Mouse (Mus musculus) liver, postnatal 0 days (tissue): Measurements from ENCODE around the gene Clasp1. TPM values are rescaled to one million over a fixed set of nuclear protein-coding genes. Genes with fewer than 3 reads are reported as not detected.

Experiments used
- ATAC-seq: fragments of 200-750 bp; cut with Nextera tagmentation; 2 replicates; pipeline ENCODE4 v1.8.0; 2017; ENCODE audit warnings: mild to moderate bottlenecking, moderate library complexity
- DNase-seq: peaks from one replicate; pipeline ENCODE4 v3.0.0-alpha.2; 2016
- H3K27ac ChIP-seq: fragments of 300-500 bp; sonication (generic); 2 replicates; pipeline ENCODE4 v1.5.1; 2014; ENCODE audit warnings: antibody characterized with exemption, moderate library complexity, mild to moderate bottlenecking, low read depth
- H3K27me3 ChIP-seq: fragments of 300-500 bp; sonication (generic); 2 replicates; pipeline ENCODE4 v1.6.1; 2014; ENCODE audit warnings: low read length, control low read depth, mixed read lengths; ENCODE audit not compliant: insufficient read depth
- H3K36me3 ChIP-seq: fragments of 300-500 bp; sonication (generic); replicated peaks from 2 replicates; pipeline ENCODE4 v1.6.1; 2014; ENCODE audit warnings: mild to moderate bottlenecking, control low read depth, low read length, moderate library complexity, mixed read lengths; ENCODE audit not compliant: insufficient read depth
- H3K4me1 ChIP-seq: fragments of 300-500 bp; sonication (generic); 2 replicates; pipeline ENCODE4 v1.6.1; 2014; ENCODE audit warnings: antibody characterized with exemption, mild to moderate bottlenecking, control low read depth; ENCODE audit not compliant: insufficient read depth
- H3K4me2 ChIP-seq: fragments of 300-500 bp; sonication (generic); 2 replicates; pipeline ENCODE4 v1.6.1; 2014; ENCODE audit warnings: low read depth, mild to moderate bottlenecking, low read length, moderate library complexity, mixed read lengths
- H3K4me3 ChIP-seq: fragments of 300-500 bp; sonication (generic); 2 replicates; pipeline ENCODE4 v1.5.1; 2014; ENCODE audit warnings: low read depth, low read length
- H3K9ac ChIP-seq: fragments of 300-500 bp; sonication (generic); replicated peaks from 2 replicates; pipeline ENCODE4 v1.6.1; 2014; ENCODE audit warnings: mild to moderate bottlenecking, moderate library complexity
- H3K9me3 ChIP-seq: fragments of 300-500 bp; sonication (generic); 2 replicates; pipeline ENCODE4 v1.6.1; 2016; ENCODE audit warnings: mild to moderate bottlenecking, control low read depth, low read length, mixed read lengths
- CTCF ChIP-seq: sonication (generic); IDR thresholded peaks from 2 replicates; pipeline ENCODE4 v1.5.1; 2016; ENCODE audit warnings: antibody characterized with exemption, low read depth
- EP300 ChIP-seq: IDR thresholded peaks from 2 replicates; pipeline ENCODE4 v1.6.1; 2016; ENCODE audit warnings: antibody characterized with exemption, low read depth, mild to moderate bottlenecking
- WGBS: fragments of 180-500 bp; shearing (Covaris S2); extraction: QIAGEN DNeasy Blood & Tissue Kit; methylation state at CpG from one replicate; pipeline ENCODE4 v1.1.7; 2014; ENCODE audit not compliant: insufficient replicate concordance; 5-methylcytosine and 5-hydroxymethylcytosine counted together
- polyA plus RNA-seq: library from polyadenylated mRNA; unstranded; fragments of >200 nt; fragmentation: Nextera tagmentation; extraction: Ambion mirVana; gene quantifications from 2 replicates; pipeline ENCODE4 v1.2.1, GENCODE M21; 2015

The Clasp1 gene
- polyA plus RNA-seq, 1 experiment from 2014 or later = 6.4 TPM

DNA sequence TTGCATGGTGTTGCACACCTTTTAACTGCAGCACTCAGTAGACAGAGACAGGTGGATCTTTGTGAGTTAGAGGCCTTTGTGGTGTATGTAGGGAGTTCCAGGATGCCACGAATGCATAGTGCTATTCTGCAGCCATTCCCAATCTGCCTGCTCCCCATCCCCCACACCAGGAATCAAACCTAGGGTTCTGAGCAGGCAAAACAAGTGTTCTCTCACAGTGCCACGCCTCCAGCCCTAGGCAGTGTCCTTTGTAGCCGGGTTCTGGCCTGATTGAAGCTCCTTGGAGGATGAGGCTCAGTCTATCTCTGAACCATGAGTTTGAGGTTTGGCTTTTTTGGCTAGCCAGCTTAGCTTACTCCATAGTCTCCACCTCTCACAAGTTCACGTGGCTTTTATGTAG lies 256.8 kb downstream of the Clasp1 start:
- ATAC-seq = no peak
- Histone ChIP-seq H3K9me3 (no peaks in the 10 kb centered on the region), H3K9ac (no peak overlapping the region), H3K27ac (no peak overlapping the region), H3K36me3 (no peaks in the 10 kb centered on the region), H3K27me3 (no peaks in the 10 kb centered on the region), H3K4me2 (no peak overlapping the region), H3K4me3 (no peak overlapping the region), H3K4me1 (peaks cover 3% of the 10 kb centered on the region)
- DNase-seq = no peak
- 59% methylated on average over 4 of the region's 4 CpGs for WGBS
- TF ChIP-seq EP300 (no peak), CTCF (no peak)

- ATAC-seq (no peak), DNase-seq (no peak)
- Histone ChIP-seq H3K27me3 (no peaks in the 10 kb centered on the region), H3K9me3 (no peaks in the 10 kb centered on the region), H3K4me1 (peaks cover 3% of the 10 kb centered on the region), H3K27ac (no peak overlapping the region), H3K4me2 (no peak overlapping the region), H3K36me3 (no peaks in the 10 kb centered on the region), H3K9ac (no peak overlapping the region), H3K4me3 (no peak overlapping the region)
- TF ChIP-seq EP300 (no peak), CTCF (no peak)
- WGBS = 36% methylated on average over 3 of the region's 3 CpGs
Measured at GRCm38 (mm10) chr1:118648015-118648414, 259.2 kb downstream of the Clasp1 start.

- TF ChIP-seq EP300 = no peak
- 65% methylated on average over 9 of the region's 9 CpGs for WGBS
- Histone ChIP-seq H3K4me1 (peaks cover 3% of the 10 kb centered on the region), H3K4me2 (no peak overlapping the region), H3K9me3 (no peaks in the 10 kb centered on the region), H3K27ac (no peak overlapping the region), H3K36me3 (no peaks in the 10 kb centered on the region), H3K4me3 (no peak overlapping the region), H3K9ac (no peak overlapping the region), H3K27me3 (no peaks in the 10 kb centered on the region)
- DNase-seq = no peak
- peak; percentile 38; the same call in 1 of the 2 replicates for ATAC-seq
Measured at GRCm38 (mm10) chr1:118649933-118650770, 261.3 kb downstream of the Clasp1 start.

DNA sequence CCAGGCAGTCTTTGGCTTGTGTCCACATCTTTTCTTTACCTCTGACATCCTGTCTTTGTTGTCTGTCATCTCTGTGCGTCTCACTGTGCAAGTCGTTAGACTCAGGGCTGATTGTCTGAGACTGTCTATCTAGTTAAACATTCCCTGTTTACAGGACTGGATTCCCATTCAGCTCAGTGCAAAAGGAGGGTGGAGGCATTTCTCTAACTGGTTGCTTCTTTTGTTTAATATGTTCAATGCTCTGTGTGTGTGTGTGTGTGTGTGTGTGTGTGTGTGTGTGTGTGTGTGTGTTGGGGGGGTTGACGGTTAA lies 261.9 kb downstream of the Clasp1 start:
- H3K9ac ChIP-seq = no peak overlapping the region
- no peaks in the 10 kb centered on the region for H3K9me3 ChIP-seq
- no peak overlapping the region for H3K4me3 ChIP-seq
- TF ChIP-seq EP300 = no peak
- TF ChIP-seq CTCF = no peak
- DNase-seq (no peak), ATAC-seq (no peak)
- no peaks in the 10 kb centered on the region for H3K27me3 ChIP-seq
- 49% methylated on average over 3 of the region's 3 CpGs for WGBS
- no peak overlapping the region for H3K27ac ChIP-seq
- H3K4me1 ChIP-seq = peaks cover under 1% of the 10 kb centered on the region
- H3K36me3 ChIP-seq = no peaks in the 10 kb centered on the region
- H3K4me2 ChIP-seq = no peak overlapping the region

DNA sequence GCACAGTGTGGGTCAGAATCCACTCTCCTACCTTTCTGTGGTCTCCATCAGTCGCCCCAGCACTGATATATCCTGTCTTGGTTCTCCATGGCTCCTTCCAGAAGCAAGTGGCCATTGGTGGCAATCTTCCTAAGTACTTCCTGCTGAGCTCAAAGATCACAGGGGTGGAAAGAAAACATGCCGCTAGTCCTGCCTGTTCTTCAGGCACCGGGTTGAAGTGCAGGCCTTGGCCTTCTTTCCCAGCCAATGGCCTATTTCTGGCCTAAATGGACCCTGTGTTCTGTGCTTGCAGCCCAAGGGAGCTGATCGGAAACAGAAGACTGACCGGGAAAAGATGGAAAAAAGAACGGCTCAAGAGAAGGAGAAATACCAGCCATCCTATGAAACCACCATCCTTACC lies 269.9 kb downstream of the Clasp1 start:
- DNase-seq (no peak), ATAC-seq (no peak)
- WGBS = 61% methylated on average over 6 of the region's 6 CpGs
- TF ChIP-seq CTCF (no peak), EP300 (no peak)
- Histone ChIP-seq H3K27ac (no peak overlapping the region), H3K4me1 (no peaks in the 10 kb centered on the region), H3K9ac (no peak overlapping the region), H3K4me2 (no peak overlapping the region), H3K9me3 (no peaks in the 10 kb centered on the region), H3K4me3 (no peak overlapping the region), H3K27me3 (no peaks in the 10 kb centered on the region), H3K36me3 (no peaks in the 10 kb centered on the region)

DNA sequence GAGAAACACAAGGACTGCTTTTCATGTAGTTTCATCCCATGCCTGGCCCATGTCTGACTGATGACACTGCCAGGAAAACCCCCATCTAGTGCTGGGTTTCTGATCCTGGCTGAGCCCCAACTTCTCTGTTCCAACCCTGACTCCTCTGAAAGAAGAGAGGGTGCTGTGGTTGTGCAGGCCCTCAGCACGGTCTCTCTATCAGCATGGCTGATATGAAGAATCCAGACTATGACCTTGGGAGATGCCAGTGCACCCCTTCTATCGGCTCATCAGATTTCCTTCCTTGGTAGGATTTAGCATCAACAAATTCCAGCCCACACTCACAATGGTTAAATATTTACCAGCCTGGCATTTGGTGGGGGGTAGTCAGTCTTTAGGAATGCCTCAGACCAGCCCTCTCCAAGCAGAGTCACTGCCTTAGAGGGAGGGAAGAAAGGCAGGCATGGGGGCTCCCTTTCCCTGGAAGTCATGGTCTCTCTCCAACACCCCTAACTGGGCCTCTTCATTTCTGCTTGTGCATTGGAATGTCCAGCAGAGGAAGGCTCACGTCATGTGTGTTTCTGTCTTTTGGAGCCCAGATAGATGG lies 272.1 kb downstream of the Clasp1 start:
- Histone ChIP-seq H3K4me3 (no peak overlapping the region), H3K36me3 (no peaks in the 10 kb centered on the region), H3K9me3 (no peaks in the 10 kb centered on the region), H3K9ac (no peak overlapping the region), H3K4me2 (no peak overlapping the region), H3K4me1 (no peaks in the 10 kb centered on the region), H3K27ac (no peak overlapping the region), H3K27me3 (no peaks in the 10 kb centered on the region)
- no peak for DNase-seq
- WGBS = 60% methylated on average over 3 of the region's 3 CpGs
- no peak for TF ChIP-seq EP300
- no peak for TF ChIP-seq CTCF
- ATAC-seq = no peak

Other genes starting within 250 kb of the Clasp1 start
- not detected in 2 replicates for gene Gm29106, start 212.5 kb upstream of the Clasp1 start, polyA plus RNA-seq
- 102 and 117 TPM in 2 replicates for gene Tsn, start 77.3 kb upstream of the Clasp1 start, polyA plus RNA-seq
- gene Nifk, start 67.2 kb upstream of the Clasp1 start, polyA plus RNA-seq = 37.0 and 39.2 TPM in 2 replicates
- 0.62 and 0.96 TPM in 2 replicates for gene Tfcp2l1, start 238.9 kb downstream of the Clasp1 start, polyA plus RNA-seq